Comparison of ENCODE assay signal across 9 mouse cellular contexts in genomic region chr5:119686199-119686964, GRCm38 (mm10). TPM values are rescaled to one million over a fixed set of nuclear protein-coding genes. Genes with fewer than 3 reads are reported as not detected.
A peak's percentile ranks its signal among the peaks of the same experiment; 100 is the strongest.
DNase-seq lines count a peak whose midpoint lies in the region; ATAC-seq and TF ChIP-seq lines count a peak whose summit lies in the region.
"Had no signal": no experiment of that assay in that cellular context is flagged by ENCODE, and none has a peak within 500 bp of the region (broad histone marks: within the 10 kb centered on the region; RNA-seq: fewer than 3 reads in every experiment).

No protein-coding gene starts in this region.

- no peaks in the 10 kb centered on the region for H3K79me2 ChIP-seq in myocyte (ENCODE audit: control insufficient read depth, insufficient read depth)

- peak overlapping the region; percentile 55; the same call in 1 of the 2 replicates for H3K27ac ChIP-seq in ES-E14 (ENCODE audit: insufficient read depth, low read depth, low read length, poor library complexity, severe bottlenecking)
- no peak overlapping the region for H3K27ac ChIP-seq in forebrain, embryonic 13.5 days

- no peak for TF ChIP-seq POLR2A in myocyte (IDR thresholded peaks at IDR 0.05; ENCODE audit: insufficient read length, low read depth)

- H3K4me1 ChIP-seq in ES-E14 (ENCODE audit: control insufficient read depth in 2 of 2, insufficient read depth in 2 of 2, low read length in 2 of 2, poor library complexity in 1 of 2): peaks cover 0 to 12% of the 10 kb centered on the region in 2 experiments; a peak in 2 of 4 replicates
- no peaks in the 10 kb centered on the region for H3K4me1 ChIP-seq in forebrain, embryonic 13.5 days

- no peak overlapping the region for H3ac ChIP-seq in myocyte (ENCODE audit: control insufficient read depth, insufficient read length)

- peaks cover 11% of the 10 kb centered on the region for H3K36me3 ChIP-seq in ES-E14 (ENCODE audit: control insufficient read depth, insufficient read depth, low read length, poor library complexity, severe bottlenecking)
- H3K36me3 ChIP-seq in forebrain, embryonic 13.5 days (ENCODE audit: poor library complexity, severe bottlenecking): no peaks in the 10 kb centered on the region
- H3K36me3 ChIP-seq in myocyte (ENCODE audit: control insufficient read depth, insufficient read depth): no peaks in the 10 kb centered on the region

- peak overlapping the region; percentile 22; the same call in 1 of the 2 replicates for H3K4me2 ChIP-seq in forebrain, embryonic 13.5 days
- H3K4me2 ChIP-seq in myocyte (ENCODE audit: low read depth): peak overlapping the region; percentile 60

- in situ Hi-C loops in ES-E14 (cut with MboI; ENCODE audit: low sequenced_read_pairs in 2 of 2, unreplicated experiment in 2 of 2): loop anchor here in 1 of 2 experiments (25.0 kb wide), 2 partner anchors 399 to 899 kb away; no protein-coding TSS in a partner anchor

- H3K9me3 ChIP-seq in ES-E14 (ENCODE audit: control insufficient read depth, insufficient read depth, low read depth, low read length): no peaks in the 10 kb centered on the region
- no peaks in the 10 kb centered on the region for H3K9me3 ChIP-seq in forebrain, embryonic 13.5 days (replicated peaks)

- WGBS in forebrain, embryonic 13.5 days: under 1% methylated on average over 30 of the region's 30 CpGs

- no peak overlapping the region; the same call in 1 of the 2 replicates for H3K9ac ChIP-seq in ES-E14 (ENCODE audit: insufficient read depth, low read depth, low read length, poor library complexity, severe bottlenecking)
- H3K9ac ChIP-seq in forebrain, embryonic 13.5 days: no peak overlapping the region

- H3K27me3 ChIP-seq in forebrain, embryonic 13.5 days: peaks cover 97% of the 10 kb centered on the region
- H3K27me3 ChIP-seq in myocyte (ENCODE audit: control insufficient read depth, insufficient read depth, insufficient read length): no peaks in the 10 kb centered on the region

- peak overlapping the region; percentile 43 to 58 for H3K4me3 ChIP-seq in ES-E14 (ENCODE audit: insufficient read depth in 1 of 2, low read depth in 1 of 2, low read length in 2 of 2, poor library complexity in 1 of 2, severe bottlenecking in 1 of 2)
- no peak overlapping the region for H3K4me3 ChIP-seq in forebrain, embryonic 13.5 days
- H3K4me3 ChIP-seq in myocyte: no peak overlapping the region

- ATAC-seq in forebrain, embryonic 13.5 days: no peak

- DNase-seq in 3T3-L1 (ENCODE audit: low read depth, low spot score) (peak; percentile 61), ES-E14 (ENCODE audit: low read depth, low spot score) (no peak)
- peak; percentile 15 to 42 for DNase-seq in kidney, postnatal 25 days
- DNase-seq in T-cell, adult 2 months (ENCODE audit: low spot score): no peak
- DNase-seq in spleen, postnatal 14 days (ENCODE audit: low spot score in 2 of 2): no peak
- no peak for DNase-seq in cerebellum, adult 8-10 months

TF ChIP-seq in ES-E14, 5 proteins besides CTCF, POLR2A, EP300 and RAD21:
- TF ChIP-seq MAFK (IDR thresholded peaks at IDR 0.05; ENCODE audit: insufficient read depth, low read depth, low read length): no peak
- peak; percentile 98 for TF ChIP-seq ZNF384 (IDR thresholded peaks at IDR 0.05; ENCODE audit: low read depth, low read length)

TF ChIP-seq in myocyte, 11 proteins besides CTCF, POLR2A, EP300 and RAD21:
- TF ChIP-seq TCF12 (IDR thresholded peaks at IDR 0.05; ENCODE audit: insufficient read depth, poor library complexity, severe bottlenecking) (no peak), MAX (IDR thresholded peaks at IDR 0.05; ENCODE audit: low read depth) (no peak), MYOG (IDR thresholded peaks at IDR 0.05; ENCODE audit: control insufficient read depth in 1 of 3, insufficient read depth in 1 of 3, insufficient read length in 2 of 3, low read depth in 2 of 3) (no peak), SRF (IDR thresholded peaks at IDR 0.05; ENCODE audit: control insufficient read depth, insufficient read length, low read depth) (no peak), TCF3 (IDR thresholded peaks at IDR 0.05; ENCODE audit: insufficient read length, low read depth) (no peak), USF1 (IDR thresholded peaks at IDR 0.05; ENCODE audit: low read depth) (no peak), CEBPB (IDR thresholded peaks at IDR 0.05; ENCODE audit: insufficient read depth, poor library complexity, severe bottlenecking) (no peak), MYOD1 (IDR thresholded peaks at IDR 0.05; ENCODE audit: control insufficient read depth in 1 of 3, insufficient read length in 2 of 3, low read depth in 2 of 3) (no peak), POLR2AphosphoS2 (IDR thresholded peaks at IDR 0.05; ENCODE audit: insufficient read length, low read depth) (no peak), E2F4 (IDR thresholded peaks at IDR 0.05; ENCODE audit: insufficient read depth) (no peak), REST (IDR thresholded peaks at IDR 0.05; ENCODE audit: insufficient read depth, insufficient read length) (no peak)

RNA-seq across cellular contexts. Expression of gene Tbx3, which starts 15.9 kb away (rescaled TPM):
- 30.5 and 47.9 TPM in 2 replicates for total RNA-seq in ES-E14 (2012; rRNA removed)
- polyA plus RNA-seq in forebrain, embryonic 13.5 days (2015; fragmentation: Nextera tagmentation; extraction: Ambion mirVana): 1.4 and 1.7 TPM in 2 replicates
- 3.1 TPM for polyA plus RNA-seq in myocyte (2012; fragmentation: generic; extraction: Trizol)
- total RNA-seq: neutrophil, adult 5-6 weeks had no signal

Comparison
In these comparisons a context has a peak if more than half of its experiments do, and no peak if none do; other contexts are left out.
1. DNase-seq: peak in 3T3-L1 (single experiment) and kidney, postnatal 25 days (2 of 2); none in ES-E14 (single experiment), T-cell, adult 2 months (single experiment), spleen, postnatal 14 days (0 of 2) and cerebellum, adult 8-10 months (single experiment).
2. H3K4me3 ChIP-seq: peak in ES-E14 (2 of 2); none in forebrain, embryonic 13.5 days (single experiment) and myocyte (single experiment).